Mouse (Mus musculus) cerebellum, adult 2 months (tissue): ENCODE measurements around the gene Ano8. TPM values are rescaled to one million over a fixed set of nuclear protein-coding genes. Genes with fewer than 3 reads are reported as not detected.
"Not testable (repeated sequence)": the region's sequence is repeated elsewhere in the genome, so short reads cannot be mapped to it uniquely, and the experiment has no call there.

ENCODE experiments used
- DNase-seq, 2 experiments: peaks; one replicate each; pipeline ENCODE4 v3.0.0; 2021
- H3K27ac ChIP-seq: fragments of 200-500 bp; 2 replicates; pipeline ENCODE4 v1.5.1; 2012; ENCODE audit warnings: low read length, control low read depth, inconsistent platforms; ENCODE audit not compliant: insufficient read depth
- H3K27me3 ChIP-seq: fragments of 200-500 bp; 2 replicates; pipeline ENCODE4 v1.6.1; 2012; ENCODE audit warnings: inconsistent platforms, mild to moderate bottlenecking, low read length, moderate library complexity; ENCODE audit not compliant: control insufficient read depth, insufficient read depth
- H3K4me1 ChIP-seq: fragments of 200-500 bp; 2 replicates; pipeline ENCODE4 v1.6.1; 2011; ENCODE audit warnings: low read length; ENCODE audit not compliant: control insufficient read depth, insufficient read depth
- H3K4me3 ChIP-seq: fragments of 200-500 bp; replicated peaks from 2 replicates; pipeline ENCODE3; 2011; ENCODE audit warnings: mild to moderate bottlenecking, low read depth, low read length, control low read depth; ENCODE audit not compliant: insufficient read depth
- CTCF ChIP-seq: fragments of 200-500 bp; IDR thresholded peaks from 2 replicates; pipeline ENCODE4 v1.5.1; 2011; ENCODE audit warnings: low read depth, mild to moderate bottlenecking, control low read depth, low read length, moderate library complexity, borderline replicate concordance; ENCODE audit not compliant: insufficient read depth
- POLR2A ChIP-seq: fragments of 200-500 bp; IDR thresholded peaks from 2 replicates; pipeline ENCODE4 v1.6.1; 2011; ENCODE audit warnings: low read length, control low read depth, borderline replicate concordance; ENCODE audit not compliant: insufficient read depth
- WGBS: fragments of 180-500 bp; shearing (Covaris S2); methylation state at CpG from one replicate; pipeline ENCODE4 v1.1.7; 2018; 5-methylcytosine and 5-hydroxymethylcytosine counted together
- polyA plus RNA-seq: library from polyadenylated mRNA; depleted of rRNA; stranded (reverse); fragments of >200 nt; gene quantifications from 2 replicates; pipeline ENCODE4 v1.2.3, GENCODE M21; 2012

Gene Ano8
- polyA plus RNA-seq, 1 experiment, result 76.2 TPM

DNA sequence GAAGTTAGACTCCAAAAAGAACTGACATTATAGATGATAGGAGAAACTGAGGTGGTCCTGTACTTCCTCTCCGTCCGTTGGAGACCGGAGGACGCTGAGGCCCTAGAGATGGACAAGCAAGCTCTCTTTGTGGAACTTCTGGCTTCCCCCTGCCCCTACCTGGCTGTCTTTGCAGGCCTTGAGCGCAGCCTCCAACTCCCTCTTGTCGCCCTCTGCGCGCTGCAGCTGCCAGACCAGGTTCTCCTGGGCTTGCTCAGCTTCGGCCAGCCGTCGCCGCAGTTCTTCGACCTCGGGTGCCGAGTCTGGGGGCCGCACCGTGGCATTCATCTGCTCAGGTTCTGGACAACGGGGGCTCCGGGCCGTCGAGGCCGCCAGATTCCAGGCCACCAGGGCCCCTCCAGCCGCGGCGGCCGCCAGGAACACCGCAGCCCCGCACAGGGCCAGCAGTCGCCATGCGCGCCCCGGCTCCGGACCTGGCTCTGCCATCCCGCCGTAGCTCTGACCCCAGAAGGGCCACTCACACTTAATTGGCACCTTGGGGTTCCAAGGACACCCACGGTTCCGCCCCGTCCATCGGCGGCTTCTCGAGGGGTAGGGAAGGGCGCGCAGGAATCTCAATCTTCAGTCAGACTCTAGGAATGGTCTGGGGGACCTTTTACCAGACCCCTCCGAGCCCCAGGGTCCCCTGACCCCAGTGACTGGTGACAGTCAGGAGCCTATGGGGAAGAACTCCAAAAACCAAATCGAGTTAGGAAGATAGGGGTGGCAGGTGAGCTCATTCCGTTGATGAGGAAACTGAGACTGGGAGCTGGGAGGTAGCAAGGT is 39.7 kb upstream of the Ano8 start, which contains the start of gene Ccdc194:
Gene Ccdc194 (minus strand): TSS at position 486 of the 825 bp plus-strand sequence.
- 9% methylated on average over 46 of the region's 46 CpGs for WGBS
- DNase-seq, result no peak
- TF ChIP-seq POLR2A, result no peak
- TF ChIP-seq CTCF, result no peak
- Histone ChIP-seq H3K4me1 (no peaks in the 10 kb centered on the region; the same call in 1 of the 2 replicates), H3K27me3 (peaks cover 8% of the 10 kb centered on the region; the same call in 1 of the 2 replicates), H3K4me3 (no peak within 1 kb of the TSS), H3K27ac (no peak within 1 kb of the TSS)

DNA sequence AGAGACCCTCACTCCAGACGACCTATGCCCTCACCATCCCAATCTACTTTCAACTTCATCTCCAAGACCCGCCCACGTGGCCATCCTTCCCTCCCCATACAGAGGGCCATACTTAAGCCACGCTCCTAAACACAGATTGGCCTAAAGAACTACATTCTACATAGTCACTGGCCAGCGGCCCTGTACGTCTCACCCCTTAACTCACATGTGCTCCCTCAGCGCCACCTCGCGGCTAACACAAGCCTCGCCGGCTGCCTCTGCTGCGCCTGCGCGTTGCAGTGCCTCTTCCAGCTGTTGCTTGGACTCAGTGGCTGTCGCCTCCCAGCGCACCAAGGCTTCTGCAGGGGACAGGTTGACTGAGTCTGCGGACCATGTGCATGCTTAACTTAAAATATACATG is 35.9 kb upstream of the Ano8 start:
- DNase-seq, result peak; percentile 86 to 93
- no peak overlapping the region for H3K4me3 ChIP-seq
- H3K27ac ChIP-seq, result no peak overlapping the region
- peaks cover 8% of the 10 kb centered on the region; the same call in 1 of the 2 replicates for H3K27me3 ChIP-seq
- 2% methylated on average over 17 of the region's 17 CpGs for WGBS
- TF ChIP-seq CTCF (peak; percentile 94), POLR2A (no peak)
- no peaks in the 10 kb centered on the region; the same call in 1 of the 2 replicates for H3K4me1 ChIP-seq

DNA sequence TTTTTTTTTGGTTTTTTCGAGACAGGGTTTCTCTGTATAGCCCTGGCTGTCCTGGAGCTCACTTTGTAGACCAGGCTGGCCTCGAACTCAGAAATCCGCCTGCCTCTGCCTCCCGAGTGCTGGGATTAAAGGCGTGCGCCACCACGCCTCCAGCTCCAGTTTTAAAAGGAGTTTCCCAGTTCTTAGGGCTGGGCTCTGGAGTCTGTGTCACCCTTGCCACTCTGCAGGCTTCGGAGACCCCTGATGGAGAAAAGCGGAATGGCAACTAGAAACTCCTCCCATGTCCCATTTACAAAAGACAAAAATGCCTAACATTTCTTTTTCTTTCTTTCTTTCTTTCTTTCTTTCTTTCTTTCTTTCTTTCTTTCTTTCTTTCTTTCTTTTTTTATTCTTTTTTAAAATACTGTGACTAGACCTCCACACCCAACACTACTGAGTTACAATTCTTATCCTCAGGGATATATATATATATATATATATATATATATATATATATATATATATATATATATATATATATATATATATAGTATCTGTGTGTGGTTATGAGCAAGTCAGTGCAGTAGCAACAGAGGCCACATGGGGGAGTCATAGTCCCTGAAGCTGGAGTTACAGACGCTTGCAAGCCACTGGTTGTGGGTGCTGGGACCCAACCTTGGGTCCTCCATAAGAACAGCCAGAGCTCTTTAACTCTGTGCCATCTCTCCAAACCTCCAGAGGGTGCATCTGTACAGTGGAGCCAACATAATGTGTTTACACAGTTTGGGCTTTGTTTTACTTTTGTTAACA is 33.5 kb upstream of the Ano8 start:
- 33% methylated on average over 10 of the region's 10 CpGs for WGBS
- not testable (repeated sequence) for H3K4me3 ChIP-seq, H3K4me1 ChIP-seq, H3K27me3 ChIP-seq, H3K27ac ChIP-seq
- peak in 1 of 2 experiments; percentile 44 for DNase-seq
- TF ChIP-seq CTCF, result peak; percentile 66

DNA sequence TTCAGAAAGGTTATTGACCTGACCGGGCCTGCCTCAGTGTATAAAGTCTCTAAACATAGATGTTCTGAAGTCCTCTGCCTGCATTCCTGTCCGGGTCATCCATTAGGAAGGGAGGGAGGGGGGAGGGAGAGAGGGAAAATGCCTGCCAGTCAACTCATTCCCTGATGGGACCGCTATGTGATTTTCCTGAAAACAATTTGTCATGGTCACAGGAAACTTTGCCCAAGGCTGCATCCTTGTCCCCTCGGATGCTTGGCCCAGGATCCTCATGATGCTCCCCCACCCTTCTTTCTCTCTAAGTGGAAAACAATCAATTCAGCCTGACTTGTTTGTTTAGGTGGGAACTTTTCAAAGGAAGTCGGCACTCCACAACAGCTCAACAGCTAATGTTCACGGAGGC is 31.0 kb upstream of the Ano8 start:
- Histone ChIP-seq H3K4me1 (no peaks in the 10 kb centered on the region), H3K4me3 (no peak overlapping the region), H3K27me3 (no peaks in the 10 kb centered on the region), H3K27ac (no peak overlapping the region)
- no peak for TF ChIP-seq POLR2A
- TF ChIP-seq CTCF, result no peak
- 32% methylated on average over 6 of the region's 6 CpGs for WGBS
- DNase-seq, result no peak

DNA sequence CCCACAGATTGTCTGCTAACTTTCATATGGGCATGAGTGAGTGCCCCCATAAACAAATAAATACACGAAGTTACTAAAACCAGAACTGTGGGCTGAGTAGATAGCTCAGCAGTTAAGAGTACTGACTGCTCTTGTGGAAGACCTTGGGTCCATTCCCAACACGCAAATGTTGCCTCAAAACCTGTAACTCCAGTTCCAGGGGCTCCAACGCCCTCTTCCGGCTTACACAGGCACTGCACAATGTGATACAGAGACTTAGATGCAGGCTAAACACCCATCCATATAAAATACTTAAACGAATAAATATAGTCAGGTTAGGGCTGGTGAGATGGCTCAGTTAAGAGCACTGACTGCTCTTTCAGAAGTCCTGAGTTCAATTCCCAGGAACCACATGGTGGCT is 29.3 kb upstream of the Ano8 start:
- H3K4me3 ChIP-seq, result no peak overlapping the region
- TF ChIP-seq POLR2A, result no peak
- no peak for TF ChIP-seq CTCF
- 68% methylated on average over 5 of the region's 5 CpGs for WGBS
- no peaks in the 10 kb centered on the region for H3K27me3 ChIP-seq
- no peak overlapping the region for H3K27ac ChIP-seq
- DNase-seq, result no peak
- no peaks in the 10 kb centered on the region for H3K4me1 ChIP-seq

DNA sequence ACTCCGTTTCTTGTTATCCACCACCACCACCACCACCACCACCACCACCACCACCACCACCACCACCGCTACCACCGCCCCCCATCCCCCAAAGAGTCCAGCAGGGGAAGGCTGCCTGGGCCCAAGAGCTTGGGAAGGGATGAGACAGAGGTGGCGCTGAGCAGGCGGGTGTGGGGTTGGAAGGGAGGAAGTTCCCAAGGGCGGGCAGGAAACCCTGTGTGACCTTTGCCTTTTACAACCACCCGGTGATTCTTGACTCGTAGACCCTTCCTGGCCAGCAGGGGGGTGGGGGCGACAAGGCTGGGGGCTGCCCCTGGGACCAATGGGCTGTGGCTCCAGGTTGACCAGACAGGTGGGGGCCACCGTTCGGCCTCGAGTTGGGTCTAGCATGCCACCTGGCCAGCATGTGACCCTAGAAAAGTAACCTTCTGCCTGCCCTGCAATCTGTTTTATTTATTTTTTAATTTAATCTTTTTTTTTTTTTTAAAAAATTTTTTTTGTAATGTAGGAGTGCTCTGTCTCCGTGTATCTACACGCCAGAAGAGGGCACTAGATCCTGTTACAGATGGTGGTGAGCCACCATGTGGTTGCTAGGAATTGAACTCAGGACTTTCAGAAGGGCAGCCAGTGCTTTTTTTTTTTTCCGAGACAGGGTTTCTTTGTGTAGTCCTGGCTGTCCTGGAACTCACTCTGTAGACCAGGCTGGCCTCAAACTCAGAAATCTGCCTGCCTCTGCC is 27.4 kb upstream of the Ano8 start:
- no peaks in the 10 kb centered on the region for H3K4me1 ChIP-seq
- TF ChIP-seq POLR2A, result no peak
- no peak for TF ChIP-seq CTCF
- 78% methylated on average over 15 of the region's 15 CpGs for WGBS
- H3K4me3 ChIP-seq, result no peak overlapping the region
- no peaks in the 10 kb centered on the region for H3K27me3 ChIP-seq
- DNase-seq, result no peak
- H3K27ac ChIP-seq, result no peak overlapping the region

DNA sequence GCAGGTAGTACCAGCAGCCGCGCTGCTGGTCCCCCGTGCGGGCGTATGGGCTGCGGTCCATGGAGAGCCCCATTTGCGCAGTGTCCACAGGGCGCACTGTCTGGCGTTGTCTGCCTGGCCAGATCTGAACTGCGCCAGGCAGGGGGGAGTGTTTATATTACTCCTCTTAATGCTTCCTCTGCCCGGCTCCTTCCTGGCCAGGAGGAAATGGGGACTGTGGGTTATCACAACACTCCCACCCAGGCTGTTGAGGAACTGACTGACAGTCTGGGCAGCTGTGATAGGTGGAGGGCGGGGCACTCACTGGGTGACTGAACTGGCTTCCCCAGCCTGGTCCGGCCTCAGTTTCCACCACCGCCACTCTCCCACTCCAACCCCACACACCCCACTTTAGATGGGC is 25.9 kb upstream of the Ano8 start, which contains the start of gene Plvap:
Gene Plvap (minus strand): TSS at position 109 of the 400 bp plus-strand sequence.
- 0 out of 2 replicates have a peak, but pooled peaks cover under 1% of the 10 kb centered on the region for H3K4me1 ChIP-seq
- H3K27ac ChIP-seq, result no peak within 1 kb of the TSS
- no peak for TF ChIP-seq CTCF
- TF ChIP-seq POLR2A, result no peak
- DNase-seq, result no peak
- no peak within 1 kb of the TSS for H3K4me3 ChIP-seq
- WGBS, result 72% methylated on average over 14 of the region's 14 CpGs
- no peaks in the 10 kb centered on the region for H3K27me3 ChIP-seq
